Mouse (Mus musculus) bone marrow macrophage, adult 2 months (primary cell): ENCODE results near the gene Frmd4a. TPM values are rescaled to one million over a fixed set of nuclear protein-coding genes. Genes with fewer than 3 reads are reported as not detected.

Experiments used
- H3K27ac ChIP-seq: 2 replicates; pipeline ENCODE4 v1.5.1; 2012; ENCODE audit warnings: low read depth, low read length; ENCODE audit not compliant: insufficient read depth
- H3K4me1 ChIP-seq: 2 replicates; pipeline ENCODE4 v1.6.1; 2012; ENCODE audit warnings: low read length; ENCODE audit not compliant: control insufficient read depth, insufficient read depth
- H3K4me3 ChIP-seq: 2 replicates; pipeline ENCODE4 v1.5.1; 2012; ENCODE audit warnings: mild to moderate bottlenecking, low read length, moderate library complexity; ENCODE audit not compliant: insufficient read depth
- CTCF ChIP-seq: IDR thresholded peaks from 2 replicates; pipeline ENCODE4 v1.5.1; 2012; ENCODE audit warnings: low read depth, mild to moderate bottlenecking, low read length, moderate library complexity
- POLR2A ChIP-seq: IDR thresholded peaks from 2 replicates; pipeline ENCODE4 v1.6.1; 2012; ENCODE audit warnings: mild to moderate bottlenecking, low read depth, low read length, borderline replicate concordance
- polyA plus RNA-seq: library from polyadenylated mRNA; stranded (reverse); fragments of >200 nt; gene quantifications from 2 replicates; pipeline ENCODE4 v1.2.4, GENCODE M21; 2012; ENCODE audit not compliant: missing spikeins, insufficient read depth, insufficient read length

Frmd4a gene
- polyA plus RNA-seq, 1 experiment, result 29.7 TPM

- H3K4me3 ChIP-seq, result no peak overlapping the region
- TF ChIP-seq CTCF (no peak), POLR2A (no peak)
- no peak overlapping the region for H3K27ac ChIP-seq
- no peaks in the 10 kb centered on the region for H3K4me1 ChIP-seq
Measured at GRCm38 (mm10) chr2:4159574-4160203, 142.2 kb downstream of the Frmd4a start.

GRCm38 (mm10) chr2:4166191-4166590, 148.7 kb downstream of the Frmd4a start:
- no peak overlapping the region for H3K27ac ChIP-seq
- TF ChIP-seq CTCF, result no peak
- no peak for TF ChIP-seq POLR2A
- no peak overlapping the region for H3K4me3 ChIP-seq
- no peaks in the 10 kb centered on the region for H3K4me1 ChIP-seq

GRCm38 (mm10) chr2:4167131-4167530, 149.6 kb downstream of the Frmd4a start:
- no peak overlapping the region for H3K27ac ChIP-seq
- no peaks in the 10 kb centered on the region for H3K4me1 ChIP-seq
- TF ChIP-seq POLR2A (no peak), CTCF (no peak)
- no peak overlapping the region for H3K4me3 ChIP-seq

GRCm38 (mm10) chr2:4169726-4170125, 152.2 kb downstream of the Frmd4a start:
- no peak overlapping the region for H3K4me3 ChIP-seq
- TF ChIP-seq POLR2A, result no peak
- TF ChIP-seq CTCF, result no peak
- H3K27ac ChIP-seq, result no peak overlapping the region
- H3K4me1 ChIP-seq, result no peaks in the 10 kb centered on the region

GRCm38 (mm10) chr2:4170189-4170588, 152.7 kb downstream of the Frmd4a start:
- Histone ChIP-seq H3K27ac (no peak overlapping the region), H3K4me3 (no peak overlapping the region), H3K4me1 (no peaks in the 10 kb centered on the region)
- no peak for TF ChIP-seq CTCF
- TF ChIP-seq POLR2A, result no peak

- no peak overlapping the region for H3K4me3 ChIP-seq
- H3K4me1 ChIP-seq, result peaks cover 4% of the 10 kb centered on the region
- H3K27ac ChIP-seq, result no peak overlapping the region
- TF ChIP-seq POLR2A (no peak), CTCF (no peak)
Measured at GRCm38 (mm10) chr2:4184991-4185390, 167.5 kb downstream of the Frmd4a start.

GRCm38 (mm10) chr2:4187521-4187920, 170.0 kb downstream of the Frmd4a start:
- H3K27ac ChIP-seq, result no peak overlapping the region
- no peak overlapping the region for H3K4me3 ChIP-seq
- H3K4me1 ChIP-seq, result peaks cover 4% of the 10 kb centered on the region
- TF ChIP-seq CTCF, result no peak
- no peak for TF ChIP-seq POLR2A

GRCm38 (mm10) chr2:4188303-4188702, 170.8 kb downstream of the Frmd4a start:
- Histone ChIP-seq H3K27ac (no peak overlapping the region), H3K4me1 (peaks cover 4% of the 10 kb centered on the region), H3K4me3 (no peak overlapping the region)
- TF ChIP-seq CTCF (no peak), POLR2A (no peak)

- H3K27ac ChIP-seq, result no peak overlapping the region
- peaks cover 4% of the 10 kb centered on the region for H3K4me1 ChIP-seq
Measured at GRCm38 (mm10) chr2:4190345-4190744, 172.8 kb downstream of the Frmd4a start.

GRCm38 (mm10) chr2:4190995-4191394, 173.5 kb downstream of the Frmd4a start:
- TF ChIP-seq CTCF (no peak), POLR2A (no peak)
- Histone ChIP-seq H3K27ac (no peak overlapping the region), H3K4me1 (peaks cover 4% of the 10 kb centered on the region), H3K4me3 (no peak overlapping the region)

More at GRCm38 (mm10) chr2:4190345-4190744, 172.8 kb downstream of the Frmd4a start:
- TF ChIP-seq CTCF (no peak), POLR2A (no peak)
- no peak overlapping the region for H3K4me3 ChIP-seq
